Mouse (Mus musculus) ES-Bruce4 (cell line): Measurements from ENCODE around the gene Abcg8.

Experiments used
- CTCF ChIP-seq: IDR thresholded peaks from one replicate; pipeline ENCODE4 v1.8.1; 2011; ENCODE audit warnings: low read depth, low read length
- POLR2A ChIP-seq: IDR thresholded peaks from one replicate; pipeline ENCODE4 v1.8.1; 2011; ENCODE audit warnings: low read length; ENCODE audit not compliant: insufficient read depth

- TF ChIP-seq POLR2A (no peak), CTCF (peak; percentile 81)
Measured at GRCm38 (mm10) chr17:84641893-84642292, 34.2 kb upstream of the Abcg8 start.
